Mouse (Mus musculus) thymus, postnatal 36 days (tissue): ENCODE results near the gene Col23a1.
"Not testable (repeated sequence)": the region's sequence is repeated elsewhere in the genome, so short reads cannot be mapped to it uniquely, and the experiment has no call there.

Experiments used
- DNase-seq, 2 experiments: peaks; one replicate each; pipeline ENCODE4 v3.0.0; 2022; ENCODE audit warnings: mixed read lengths in 2 of 2

Gene Col23a1

GRCm38 (mm10) chr11:51329837-51330714, 40.4 kb downstream of the Col23a1 start:
- DNase-seq = no peak

GRCm38 (mm10) chr11:51334017-51334416, 44.3 kb downstream of the Col23a1 start:
- no peak for DNase-seq

- no peak for DNase-seq
Measured at GRCm38 (mm10) chr11:51337585-51337984, 47.9 kb downstream of the Col23a1 start.

DNA sequence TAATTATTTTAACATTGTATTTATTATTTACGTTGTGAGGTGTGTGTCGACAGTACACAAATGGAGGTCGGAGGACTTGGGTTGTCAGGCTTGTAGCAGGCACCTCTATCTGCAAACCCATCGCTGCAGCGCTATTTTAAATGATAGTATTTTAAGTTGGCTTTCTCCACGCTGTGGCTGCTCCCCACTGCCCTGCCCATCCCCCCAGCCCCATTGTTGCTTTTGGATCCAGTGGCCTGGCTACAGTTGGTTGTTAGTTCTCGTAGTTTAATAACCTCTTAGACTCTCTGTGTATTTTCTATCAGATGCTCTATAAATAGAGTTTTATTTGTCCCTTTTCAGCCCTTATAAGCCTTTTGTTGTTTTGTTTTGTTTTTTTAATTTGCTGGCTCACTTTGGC, 48.7 kb downstream of the Col23a1 start:
- no peak for DNase-seq

DNA sequence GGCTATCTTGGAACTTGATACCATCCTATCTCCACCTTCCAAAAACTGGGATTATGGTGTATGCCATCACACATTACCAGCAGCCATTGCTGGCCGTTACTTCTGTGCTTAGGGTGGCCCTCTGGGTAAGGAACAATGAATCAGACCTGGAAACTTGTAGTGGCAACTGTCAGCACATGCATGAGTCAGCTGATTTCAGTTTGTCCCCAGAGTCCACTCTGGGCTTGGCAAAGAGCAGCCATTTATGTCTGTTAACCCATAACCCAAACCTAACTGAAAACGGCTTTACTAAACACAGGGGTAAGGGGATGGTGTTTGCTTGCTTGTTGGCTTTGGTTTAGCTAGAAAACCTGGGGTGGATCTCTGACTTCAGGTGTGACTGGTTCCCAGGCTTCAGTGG, 51.4 kb downstream of the Col23a1 start:
- DNase-seq = no peak

DNA sequence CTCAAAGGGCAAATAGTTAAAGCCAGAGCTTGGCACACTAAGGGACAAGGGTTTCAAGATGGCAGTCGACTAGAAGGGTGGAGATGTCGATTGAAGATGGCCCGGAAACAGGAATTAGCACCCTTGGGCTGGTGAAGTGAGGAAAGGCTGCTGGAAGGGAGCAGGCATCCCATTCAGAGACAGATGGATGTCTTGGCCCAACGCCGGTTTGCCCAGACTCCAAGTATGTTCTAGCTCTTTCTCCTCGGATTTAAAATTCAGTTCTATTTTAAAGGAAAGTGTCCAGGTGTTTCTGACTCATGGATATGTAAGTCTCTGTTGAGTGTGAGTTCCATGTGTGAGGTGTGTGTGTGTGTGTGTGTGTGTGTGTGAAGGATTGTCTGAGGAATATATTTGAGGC, 53.1 kb downstream of the Col23a1 start:
- no peak for DNase-seq

DNA sequence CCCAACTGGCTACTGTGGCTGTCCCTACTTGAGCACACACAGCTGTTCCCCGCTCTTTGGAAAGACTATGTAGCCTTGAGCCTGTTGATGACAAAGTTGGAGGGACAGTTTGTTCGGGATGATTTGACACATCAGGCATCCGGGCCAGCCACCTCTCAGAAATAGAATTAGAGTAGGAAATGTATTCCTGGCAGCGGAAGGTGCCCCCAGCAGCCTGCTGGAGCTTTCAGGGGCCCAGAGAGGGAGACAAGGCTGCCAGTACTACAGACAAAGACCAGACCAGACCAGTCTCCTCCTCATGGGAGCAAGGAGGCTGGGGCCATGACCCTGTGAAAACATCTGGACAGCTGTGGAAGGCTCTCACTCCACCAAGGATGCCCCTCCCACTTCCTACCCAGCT, 53.6 kb downstream of the Col23a1 start:
- no peak for DNase-seq

GRCm38 (mm10) chr11:51343728-51344289, 54.1 kb downstream of the Col23a1 start:
- DNase-seq = no peak

DNA sequence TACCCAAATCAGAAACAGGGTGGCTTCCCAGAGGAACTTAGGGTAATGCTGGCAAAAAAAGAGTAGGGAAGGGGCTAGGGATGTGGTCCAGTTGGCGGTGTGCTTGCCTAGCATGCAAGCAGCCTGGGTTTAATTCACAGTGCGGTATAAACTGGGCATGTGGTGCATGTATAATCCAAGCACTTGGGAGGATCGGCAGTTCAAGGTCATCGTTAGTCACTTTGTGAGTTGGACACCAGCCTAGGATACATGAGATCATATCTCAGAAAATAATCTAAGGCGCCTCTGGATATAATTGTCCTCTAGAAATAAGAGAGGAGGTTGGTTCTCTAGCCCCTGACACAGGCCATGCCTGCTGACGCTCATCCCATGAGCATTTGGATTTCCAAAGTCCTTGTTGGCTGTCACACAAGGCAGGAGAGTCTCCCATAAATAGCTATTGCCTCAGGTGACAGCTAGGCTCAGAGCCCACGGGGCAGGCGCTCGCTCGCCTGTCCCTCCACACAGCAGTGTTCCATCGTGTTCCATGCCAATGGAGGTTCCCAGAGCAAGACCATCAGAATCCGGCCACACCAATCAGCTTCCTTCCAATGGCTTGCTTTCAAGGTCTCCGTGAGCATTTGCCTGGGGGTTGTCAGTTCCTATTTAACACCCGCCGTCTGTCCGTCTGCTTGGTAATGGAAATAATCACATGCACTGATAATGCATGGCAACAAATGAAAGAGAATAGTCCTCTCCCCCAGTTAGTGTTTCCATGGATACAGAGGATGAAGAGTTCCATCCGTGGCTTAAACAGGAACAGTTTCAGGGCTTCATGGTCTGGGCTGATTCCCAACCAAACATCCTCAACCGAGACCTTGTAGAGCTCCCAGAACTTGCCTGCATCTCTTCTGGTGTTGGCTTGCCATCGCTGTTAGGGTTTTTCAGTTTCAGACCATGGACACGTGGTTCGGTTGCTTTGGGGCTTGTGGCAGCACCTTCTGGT, 56.1 kb downstream of the Col23a1 start:
- no peak for DNase-seq

DNA sequence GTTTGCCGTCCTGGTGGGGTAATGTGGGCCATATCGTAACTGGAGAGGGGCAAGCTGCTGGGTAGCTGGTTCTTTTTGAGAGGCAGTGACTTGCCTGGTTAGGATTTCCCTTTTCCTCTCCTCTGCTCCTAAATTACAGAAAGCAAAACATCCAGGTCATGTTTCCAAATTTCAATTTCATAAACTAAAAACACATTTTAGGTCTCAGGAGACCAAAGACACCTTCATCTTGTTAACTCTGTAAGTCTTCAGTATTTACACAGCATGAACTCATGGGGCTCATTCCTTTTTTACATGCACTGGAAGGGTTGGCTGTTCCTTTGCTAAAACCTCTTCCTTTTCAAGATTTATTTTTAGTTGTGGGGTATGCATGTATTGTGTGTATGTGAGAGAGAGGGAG, 58.0 kb downstream of the Col23a1 start:
- DNase-seq = no peak

DNA sequence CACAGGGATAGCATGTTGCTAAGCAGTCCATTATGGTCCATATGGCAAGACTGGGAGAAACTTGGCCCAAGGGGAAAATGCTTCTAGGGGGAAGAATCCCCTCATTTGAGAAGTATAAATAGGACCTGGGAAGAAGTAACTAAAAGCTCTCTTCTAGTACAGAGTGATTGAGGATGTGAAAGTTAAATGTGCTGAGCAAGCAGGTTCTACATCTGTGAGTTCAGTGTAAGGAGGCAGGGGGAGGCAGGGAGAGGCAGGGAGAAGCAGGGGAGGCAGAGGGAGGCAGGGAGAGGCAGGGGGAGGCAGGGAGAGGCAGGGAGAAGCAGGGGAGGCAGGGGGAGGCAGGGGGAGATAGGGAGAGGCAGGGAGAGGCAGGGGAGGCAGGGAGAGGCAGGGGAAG, 59.9 kb downstream of the Col23a1 start:
- DNase-seq = no peak

GRCm38 (mm10) chr11:51351151-51351550, 61.4 kb downstream of the Col23a1 start:
- no peak for DNase-seq

DNA sequence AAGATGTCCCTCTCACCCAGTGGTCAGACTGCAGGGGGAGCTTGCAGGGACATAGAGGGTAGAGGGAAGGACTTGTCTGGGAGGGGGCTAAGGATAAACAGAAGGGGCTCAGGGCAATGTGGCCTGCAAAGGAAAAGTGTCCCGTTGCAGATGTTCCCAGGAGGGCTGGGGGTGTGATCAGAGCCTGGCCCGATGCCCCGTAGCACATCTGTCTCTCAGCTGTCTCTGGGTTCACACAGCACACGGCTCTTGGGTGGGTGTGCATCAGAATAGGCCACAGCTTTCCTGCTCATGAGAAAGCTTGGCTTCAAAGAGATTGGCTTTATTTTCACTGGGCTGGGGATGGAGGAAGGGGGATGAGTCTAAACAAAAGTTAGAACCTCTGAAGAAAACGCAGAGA, 62.1 kb downstream of the Col23a1 start:
- DNase-seq = no peak

GRCm38 (mm10) chr11:51353746-51354145, 64.0 kb downstream of the Col23a1 start:
- DNase-seq = no peak

GRCm38 (mm10) chr11:51358981-51359380, 69.3 kb downstream of the Col23a1 start:
- DNase-seq = not testable (repeated sequence)

- no peak for DNase-seq
Measured at GRCm38 (mm10) chr11:51364353-51364752, 74.6 kb downstream of the Col23a1 start.

DNA sequence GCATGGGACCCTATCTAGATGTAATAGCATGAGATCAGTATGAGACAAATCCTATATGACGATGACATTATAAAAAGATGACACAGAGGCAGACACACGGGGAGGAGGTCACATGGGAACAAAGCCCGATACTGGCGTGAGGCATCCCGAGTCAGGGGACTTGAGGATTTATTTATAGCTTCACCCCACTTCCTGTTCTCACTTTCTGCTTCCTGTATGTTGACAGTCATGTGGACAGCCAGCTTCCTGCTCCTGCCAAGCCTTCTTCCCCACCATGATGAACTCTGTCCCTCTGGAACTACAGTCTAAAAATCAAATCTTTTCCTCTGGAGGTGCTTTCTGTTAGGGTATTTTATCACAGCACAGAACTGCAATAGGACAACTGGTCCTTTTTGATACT, 77.6 kb downstream of the Col23a1 start:
- no peak for DNase-seq

- no peak for DNase-seq
Measured at GRCm38 (mm10) chr11:51370273-51370672, 80.6 kb downstream of the Col23a1 start.

DNA sequence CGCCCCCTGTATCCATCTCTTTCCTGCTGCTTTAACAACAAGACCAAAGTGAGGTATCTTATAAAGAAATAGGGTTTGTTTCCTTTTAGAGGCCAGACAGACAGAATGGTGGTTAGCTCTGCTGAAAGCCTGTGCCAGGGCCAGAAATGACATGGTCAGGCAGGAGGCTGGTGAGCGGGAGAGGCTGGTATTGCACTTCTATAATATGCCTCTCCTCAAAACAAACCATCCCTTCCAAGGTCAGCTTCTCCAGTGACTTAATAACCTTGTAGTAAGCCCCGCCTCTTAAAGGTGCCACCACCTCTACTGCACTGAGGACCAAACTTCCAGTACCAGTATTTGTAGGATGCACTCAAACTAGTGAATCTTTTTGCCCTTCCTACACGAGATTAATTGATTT, 81.6 kb downstream of the Col23a1 start:
- no peak for DNase-seq

DNA sequence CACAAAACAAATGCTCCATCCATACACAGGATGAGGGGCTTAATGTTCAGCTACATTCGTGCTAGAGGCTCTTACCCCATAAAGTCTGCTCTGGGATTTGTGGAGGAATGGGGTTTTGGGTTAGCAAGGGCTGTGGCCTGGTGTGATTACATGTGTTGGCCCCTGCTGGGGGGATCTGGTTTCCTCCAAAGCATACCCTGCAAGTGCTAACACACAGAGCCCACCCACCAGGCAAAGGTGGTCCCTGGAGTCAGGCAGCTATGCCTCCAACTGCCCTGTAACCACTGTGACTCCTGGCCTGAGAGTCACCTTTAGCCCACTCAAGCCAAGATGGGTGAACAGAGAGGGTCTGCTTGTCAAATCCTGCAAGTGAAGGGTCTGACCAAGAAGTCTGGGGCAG, 82.2 kb downstream of the Col23a1 start:
- DNase-seq = no peak

GRCm38 (mm10) chr11:51377199-51377598, 87.5 kb downstream of the Col23a1 start:
- DNase-seq = no peak

- DNase-seq = no peak
Measured at GRCm38 (mm10) chr11:51388892-51389340, 99.2 kb downstream of the Col23a1 start.

DNA sequence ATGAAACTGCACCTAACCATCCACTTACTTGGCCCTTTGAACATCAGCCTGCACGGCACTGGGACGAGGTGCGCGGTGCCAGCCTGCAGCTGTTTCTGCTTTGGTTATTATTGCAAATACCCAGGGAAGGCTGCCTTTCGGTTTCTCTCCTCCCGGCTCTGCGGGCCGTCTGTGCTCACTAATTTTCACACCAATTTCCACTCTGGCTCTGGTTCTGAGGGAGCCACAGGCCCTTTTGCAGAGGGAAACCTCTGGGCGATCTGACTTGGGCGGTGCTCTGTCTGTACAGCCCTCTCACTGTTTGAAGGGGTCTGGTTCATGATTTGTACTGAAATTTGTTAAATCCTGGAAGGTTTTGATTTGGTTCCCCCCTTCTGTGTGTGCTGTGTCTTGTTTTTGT, 100.0 kb downstream of the Col23a1 start:
- no peak for DNase-seq
